Mouse (Mus musculus) megakaryocyte, adult 5-6 weeks (primary cell): ENCODE measurements around the gene Hmx2. TPM values are rescaled to one million over a fixed set of nuclear protein-coding genes. Genes with fewer than 3 reads are reported as not detected.
A peak's percentile ranks its signal among the peaks of the same experiment; 100 is the strongest.

ENCODE experiments used
- ATAC-seq: 2 replicates; pipeline ENCODE4 v1.8.0; 2016; ENCODE audit warnings: mild to moderate bottlenecking, inconsistent platforms; ENCODE audit not compliant: poor library complexity, severe bottlenecking
- total RNA-seq, 2 experiments: library from RNA; stranded (forward) in 1 of 2; stranded (reverse) in 1 of 2; fragments of 153-499, 151-499 nt in 1 of 2; fragments of 221-1000, 200-1000 nt in 1 of 2; gene quantifications; 2 replicates each; pipeline versions ENCODE4 v1.2.3 to v1.2.4; 2015 to 2017

The Hmx2 gene
- total RNA-seq (2015): 0.18 TPM in 1 of 2 replicates, not detected in the other
- 0.33 TPM in 1 of 2 replicates, not detected in the other for total RNA-seq (2017)

DNA sequence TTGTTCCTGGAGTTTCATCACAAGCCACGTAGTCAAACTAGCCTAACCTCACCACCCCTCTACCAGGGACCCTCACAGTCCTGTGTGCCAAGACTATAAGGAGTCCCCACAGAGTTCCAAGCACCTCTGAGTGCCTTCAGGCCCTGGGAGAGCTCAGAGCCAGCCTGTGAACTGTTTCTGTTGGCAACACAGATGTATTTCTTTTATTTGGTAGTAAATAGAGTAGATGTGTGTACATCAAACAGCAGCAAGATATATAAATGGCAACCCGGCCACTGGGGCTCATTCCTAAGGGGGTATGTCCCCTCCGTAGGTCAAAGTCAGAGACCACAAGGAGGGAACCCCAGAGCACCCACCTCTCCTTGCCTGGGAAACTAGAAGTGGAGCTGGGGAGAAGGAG, at the start of gene Hmx2:
TSS of gene Hmx2 (plus strand) at position 301 of the 400 bp plus-strand sequence.
- ATAC-seq: no peak

DNA sequence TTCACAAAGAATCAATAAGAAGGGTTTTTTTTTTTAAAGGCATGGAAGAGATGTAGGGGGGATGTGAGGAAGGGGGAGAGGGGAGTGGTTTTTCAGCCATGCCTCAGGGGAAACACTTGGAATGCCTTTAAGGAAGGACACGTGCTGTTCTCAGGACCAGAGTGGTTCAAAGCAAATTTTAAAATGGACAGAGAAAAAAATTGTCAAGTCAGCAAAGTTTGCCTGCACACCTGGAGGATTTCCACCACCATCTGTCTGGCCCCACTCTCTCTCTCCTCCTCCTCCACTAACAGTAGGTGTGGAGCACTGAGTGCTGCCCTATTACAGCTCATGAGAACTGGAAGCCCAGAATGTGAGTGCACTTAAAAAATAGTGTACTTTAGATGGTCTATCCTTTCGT, 44.8 kb upstream of the Hmx2 start:
- ATAC-seq: no peak

DNA sequence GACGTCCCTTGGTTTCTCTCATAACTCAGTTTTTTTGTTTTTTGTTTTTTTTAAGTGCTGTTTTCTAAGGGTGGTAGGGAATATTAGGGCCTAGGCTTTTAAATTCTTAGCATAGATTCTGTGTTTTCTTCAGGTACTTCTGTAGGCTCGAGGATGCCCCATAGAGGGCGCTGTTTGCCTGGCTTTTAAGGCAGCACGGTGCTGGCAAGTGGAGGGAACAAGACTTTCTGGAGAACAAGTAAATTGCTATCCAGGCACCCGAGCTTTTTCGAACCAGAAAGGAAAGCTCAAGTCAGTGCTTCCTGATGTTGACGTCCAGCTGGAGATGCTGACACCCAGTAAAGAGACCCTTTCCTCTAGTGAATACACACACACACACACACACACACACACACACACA, 8.6 kb upstream of the Hmx2 start:
- ATAC-seq: peak; percentile 87

DNA sequence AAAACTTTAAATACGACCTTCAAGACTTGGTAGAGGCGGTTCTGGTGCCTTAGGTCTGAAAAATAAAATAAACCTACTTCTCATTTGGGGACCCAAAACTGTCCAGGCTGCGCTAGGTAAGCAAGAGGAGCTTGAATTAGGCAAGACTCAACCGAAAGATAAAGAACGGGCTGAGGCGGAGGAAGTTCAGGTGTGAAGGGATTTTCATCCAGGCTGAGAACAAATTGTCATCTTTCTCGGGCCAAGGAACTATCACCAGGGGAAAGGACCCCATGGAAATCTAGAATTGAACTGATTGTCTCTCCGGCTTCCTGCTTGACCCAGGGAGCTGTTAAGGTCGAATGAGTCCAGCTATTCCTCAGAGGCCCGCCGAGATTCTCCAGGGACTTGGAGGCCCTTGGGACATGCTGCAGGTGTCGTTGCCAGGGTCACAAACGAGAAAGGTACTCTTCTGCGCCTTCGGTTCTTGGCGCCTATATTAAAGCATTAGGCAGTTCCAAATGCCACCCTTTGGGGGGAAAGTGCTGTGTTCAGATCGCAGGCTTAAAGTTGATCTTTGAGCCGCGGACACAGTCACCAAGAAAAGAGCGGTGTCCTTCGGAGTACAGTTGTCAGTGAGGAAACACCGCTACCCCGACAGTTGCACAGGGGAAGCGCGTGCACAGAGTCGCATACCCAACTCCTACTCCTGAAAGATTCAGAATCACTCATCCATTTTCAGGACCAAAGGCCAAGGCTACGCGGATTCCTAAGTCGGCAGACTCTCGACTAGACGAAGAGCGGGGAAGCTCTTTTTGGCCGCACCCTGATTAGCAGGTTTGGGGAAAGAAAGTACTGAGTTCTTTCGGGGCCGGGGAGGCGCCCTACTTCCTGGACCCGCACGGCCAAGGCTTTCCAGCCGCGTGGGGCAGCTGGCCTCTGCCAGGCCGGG, 7.1 kb upstream of the Hmx2 start:
- ATAC-seq: no peak

DNA sequence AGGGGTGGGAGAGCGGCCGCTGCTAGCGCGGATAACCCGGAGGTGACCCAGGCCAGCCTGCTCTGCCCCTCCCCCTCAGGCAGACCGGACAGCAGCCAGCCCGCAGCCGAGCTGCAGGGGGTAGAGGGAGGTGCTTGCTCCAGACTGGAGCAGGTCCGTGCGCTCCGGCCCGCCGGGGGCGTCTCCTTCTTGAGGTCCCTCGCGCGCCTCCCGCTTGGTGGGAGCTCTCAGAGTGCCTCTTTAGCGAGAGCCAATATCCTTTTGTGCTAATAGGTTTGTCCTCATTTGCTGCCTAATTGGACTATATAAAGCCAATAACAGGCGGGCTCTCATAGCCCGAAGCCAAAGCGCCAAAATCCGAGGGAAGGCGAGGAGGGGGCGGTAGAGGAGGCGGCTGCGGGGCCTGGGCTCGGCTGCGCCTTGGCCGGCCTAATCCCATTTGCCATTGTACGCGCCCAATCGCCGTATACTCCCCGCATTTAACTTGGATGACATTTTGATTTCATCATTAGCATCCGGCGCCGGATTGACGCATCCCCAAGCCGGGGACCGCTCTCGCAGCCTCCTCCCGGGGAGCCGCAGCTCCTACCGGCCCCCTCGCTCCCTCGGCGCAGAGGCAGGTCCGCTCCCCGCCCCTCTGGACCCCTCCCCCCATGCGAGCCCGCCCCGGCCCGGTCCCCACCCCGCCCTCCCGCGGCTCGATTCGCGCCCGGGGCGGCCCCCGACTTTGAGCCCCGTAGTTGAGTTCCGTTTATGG, 6.3 kb upstream of the Hmx2 start, which contains the start of gene Hmx3:
TSS of gene Hmx3 (plus strand) at position 753 of the 757 bp plus-strand sequence.
- no peak for ATAC-seq

DNA sequence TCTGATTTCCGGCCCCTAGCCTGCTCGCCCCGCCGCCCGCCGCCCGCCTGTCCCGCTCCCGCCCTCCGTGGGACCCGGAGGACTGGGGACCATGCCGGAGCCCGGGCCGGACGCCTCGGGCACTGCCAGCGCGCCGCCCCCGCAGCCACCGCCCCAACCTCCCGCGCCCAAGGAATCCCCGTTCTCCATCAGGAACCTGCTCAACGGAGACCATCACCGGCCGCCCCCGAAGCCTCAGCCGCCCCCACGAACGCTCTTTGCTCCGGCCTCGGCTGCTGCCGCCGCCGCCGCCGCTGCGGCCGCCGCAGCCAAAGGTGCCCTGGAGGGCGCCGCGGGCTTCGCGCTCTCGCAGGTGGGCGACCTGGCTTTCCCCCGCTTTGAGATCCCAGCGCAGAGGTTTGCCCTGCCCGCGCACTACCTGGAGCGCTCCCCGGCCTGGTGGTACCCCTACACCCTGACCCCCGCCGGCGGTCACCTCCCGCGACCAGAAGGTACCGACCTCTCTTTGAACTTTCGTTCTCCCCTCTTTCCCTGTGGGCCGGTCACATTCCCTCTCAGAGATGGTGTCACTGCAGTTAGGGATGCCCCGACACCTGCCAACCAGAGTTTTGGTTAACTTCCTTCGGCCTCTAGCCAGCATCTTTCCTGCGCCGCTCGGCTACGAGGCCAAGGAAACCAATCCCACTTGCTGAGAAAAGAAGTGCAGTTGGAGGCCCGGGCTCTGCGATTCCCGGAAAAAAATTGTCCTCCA, 5.5 kb upstream of the Hmx2 start:
- ATAC-seq: no peak

DNA sequence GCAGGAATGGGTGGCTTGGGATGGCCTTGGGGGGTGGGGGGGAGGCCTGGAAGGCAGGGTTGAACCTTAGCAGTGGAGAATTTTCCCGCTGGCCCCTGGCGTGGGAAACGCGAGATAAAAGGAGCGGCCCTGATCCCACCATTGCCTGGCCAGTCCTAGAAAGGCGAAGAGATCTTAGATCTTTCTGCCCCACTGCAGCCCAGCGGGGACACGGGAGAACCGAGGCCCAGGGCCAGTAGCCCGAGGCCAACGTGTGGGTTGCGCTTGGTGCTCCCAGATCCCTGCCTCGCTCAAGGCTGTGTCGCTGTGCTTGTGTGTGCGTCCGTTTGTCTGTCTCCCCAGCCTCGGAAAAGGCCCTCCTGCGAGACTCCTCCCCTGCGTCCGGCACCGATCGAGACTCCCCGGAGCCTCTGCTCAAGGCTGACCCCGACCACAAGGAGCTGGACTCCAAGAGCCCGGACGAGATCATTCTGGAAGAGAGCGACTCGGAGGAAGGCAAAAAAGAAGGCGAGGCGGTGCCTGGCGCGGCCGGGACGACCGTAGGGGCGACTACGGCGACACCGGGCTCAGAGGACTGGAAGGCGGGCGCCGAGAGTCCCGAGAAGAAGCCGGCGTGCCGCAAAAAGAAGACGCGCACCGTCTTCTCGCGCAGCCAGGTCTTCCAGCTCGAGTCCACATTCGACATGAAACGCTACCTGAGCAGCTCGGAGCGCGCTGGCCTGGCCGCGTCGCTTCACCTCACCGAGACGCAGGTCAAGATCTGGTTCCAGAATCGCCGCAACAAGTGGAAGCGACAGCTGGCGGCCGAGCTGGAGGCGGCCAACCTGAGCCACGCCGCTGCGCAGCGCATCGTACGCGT, 4.7 kb upstream of the Hmx2 start:
- ATAC-seq: no peak

DNA sequence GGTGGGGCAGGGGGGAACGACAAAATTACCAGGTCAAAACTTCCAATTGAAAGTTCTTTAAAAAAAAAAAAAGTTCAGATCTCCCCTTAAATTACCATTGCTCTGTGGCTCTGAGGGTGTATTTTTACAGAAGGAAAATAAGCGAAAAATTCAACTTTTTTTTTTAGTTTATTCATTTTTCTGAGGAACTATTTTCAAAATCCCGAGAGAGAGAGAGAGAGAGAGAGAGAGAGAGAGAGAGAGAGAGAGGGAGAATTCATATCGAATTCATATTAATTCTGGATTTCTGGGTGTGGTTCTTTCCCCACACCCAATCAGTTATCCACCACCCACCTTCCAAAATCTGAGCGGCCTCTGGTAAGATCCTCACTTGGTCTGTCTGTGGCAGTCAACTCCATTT, 3.7 kb upstream of the Hmx2 start:
- no peak for ATAC-seq

DNA sequence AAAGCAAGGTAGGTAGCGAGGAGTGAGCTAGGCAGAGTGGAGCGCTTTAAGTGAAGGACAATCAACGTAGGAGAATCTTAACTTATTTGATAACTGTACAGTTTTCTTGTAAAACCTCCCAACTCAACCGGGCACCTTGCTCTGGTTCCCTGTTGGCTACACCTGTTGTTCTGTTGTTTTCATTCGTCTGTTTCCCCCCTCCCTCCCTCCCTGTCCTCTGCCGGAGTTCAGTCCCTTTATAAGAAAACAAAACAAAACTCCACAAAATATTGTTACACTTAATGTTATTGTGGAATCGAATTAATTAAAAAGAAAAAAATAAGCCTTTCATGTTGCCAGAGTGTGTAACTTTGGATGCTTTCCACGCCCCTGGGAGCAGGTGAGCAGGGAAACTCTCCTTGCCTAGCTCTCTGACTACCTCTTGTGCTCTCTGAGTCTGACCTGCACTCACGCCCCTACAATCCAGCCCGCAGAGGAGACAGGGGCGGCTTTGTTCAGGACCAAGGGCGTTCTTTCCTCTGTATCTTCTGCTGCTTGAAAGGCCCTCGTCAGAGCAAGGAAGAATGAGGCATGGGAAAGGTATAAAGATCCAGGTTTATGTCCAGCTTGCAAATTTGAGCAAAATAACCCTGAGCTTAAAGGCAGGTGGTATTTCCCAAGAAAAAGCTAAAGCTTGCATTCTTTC, 2.7 kb upstream of the Hmx2 start:
- ATAC-seq: no peak

DNA sequence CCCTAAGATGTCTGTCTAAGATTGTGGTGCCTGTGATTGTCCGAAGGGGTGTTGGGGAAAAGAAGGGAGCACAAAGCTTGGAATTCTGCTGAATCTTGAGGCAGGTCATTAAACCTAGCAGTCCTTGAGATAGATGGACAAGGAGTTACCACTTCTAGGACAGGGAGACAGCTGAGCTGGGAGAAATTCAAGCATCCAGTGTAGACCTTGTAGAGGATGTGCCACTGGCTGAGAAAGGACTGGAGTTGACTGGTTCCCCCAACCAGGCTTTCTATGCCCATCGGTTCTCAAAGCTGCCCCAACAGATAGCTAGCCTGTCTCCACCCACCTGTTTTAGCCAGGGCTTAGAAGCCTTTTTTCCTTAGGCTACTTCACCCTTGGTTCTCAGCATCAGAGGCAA, 2.1 kb upstream of the Hmx2 start:
- ATAC-seq: no peak

DNA sequence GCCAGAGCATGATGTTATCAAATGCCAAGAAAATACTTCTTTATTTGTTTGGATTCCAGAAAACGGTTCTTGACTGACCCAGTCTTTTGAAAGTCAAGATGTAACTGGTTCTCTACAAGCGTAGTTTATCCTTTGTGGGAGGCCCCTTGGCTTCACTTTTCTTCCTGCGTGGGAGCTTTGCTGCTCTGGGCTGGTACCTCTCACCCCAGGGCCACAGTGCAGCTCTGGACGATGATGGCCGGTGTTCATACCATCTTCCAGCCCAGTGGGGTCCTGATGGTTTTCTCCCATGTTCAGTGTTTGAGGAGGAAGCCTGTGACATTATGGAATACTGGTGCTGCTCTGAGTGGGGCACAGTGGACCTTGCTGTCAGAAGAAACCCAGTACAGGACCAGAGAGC, 1.1 kb upstream of the Hmx2 start:
- no peak for ATAC-seq

DNA sequence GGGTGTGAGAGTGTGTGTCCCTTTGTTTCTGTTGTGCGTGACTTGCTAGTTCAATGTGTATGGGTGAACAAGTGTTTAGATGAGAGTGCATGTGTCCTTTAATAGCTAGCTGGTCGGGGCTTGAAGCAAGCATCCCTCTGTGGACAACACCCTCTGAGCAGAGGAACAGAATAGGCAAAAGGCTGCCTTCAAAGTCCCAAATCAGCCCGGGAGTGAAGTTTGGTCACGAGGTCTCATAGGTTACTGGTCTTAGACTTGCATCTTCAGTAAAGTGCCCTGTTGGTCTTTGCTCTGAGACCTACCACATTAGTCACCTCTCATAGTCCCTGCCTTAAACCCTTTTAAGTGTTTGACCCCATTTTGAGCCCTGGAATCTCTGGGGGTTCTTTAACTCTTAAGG, 2.9 kb downstream of the Hmx2 start:
- no peak for ATAC-seq

DNA sequence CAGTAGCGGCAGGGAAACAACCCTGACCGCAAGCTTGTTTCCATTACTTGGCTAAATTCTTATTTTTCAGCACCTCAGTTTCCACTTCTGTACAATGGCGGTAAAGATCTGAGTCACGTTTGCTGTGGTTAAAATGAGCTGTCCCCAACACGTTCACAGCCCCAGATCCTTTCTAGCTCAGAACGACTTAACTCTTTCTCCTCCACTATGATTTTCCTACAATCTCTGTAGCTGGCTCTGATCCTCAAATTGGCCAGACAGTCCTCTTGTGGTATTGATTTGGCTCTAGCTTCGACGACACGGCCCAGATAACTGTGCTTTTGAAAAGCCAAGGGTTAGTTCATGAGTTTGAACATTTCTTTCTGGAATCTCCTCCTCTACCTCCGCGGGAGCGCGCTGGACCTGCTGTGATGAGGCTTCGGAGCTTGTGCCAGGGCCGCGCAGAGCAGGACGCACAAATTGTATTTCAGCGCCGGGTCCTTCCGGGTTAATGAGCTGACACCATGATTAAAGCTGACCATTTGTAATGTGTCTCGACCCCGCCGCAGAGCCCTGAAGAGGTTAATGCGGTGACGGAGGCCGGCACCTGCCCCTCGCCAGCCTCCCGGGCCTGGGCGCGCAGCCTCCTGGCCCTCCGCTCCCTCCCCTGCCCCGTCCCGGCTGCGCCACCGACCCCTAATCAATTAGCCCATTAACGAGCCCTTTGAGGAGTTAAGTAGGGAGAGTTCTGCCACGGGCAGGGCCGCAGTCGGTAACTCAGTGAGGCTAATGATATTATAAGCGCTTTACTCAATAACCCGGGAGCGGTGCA, 3.6 kb downstream of the Hmx2 start:
- ATAC-seq: no peak

DNA sequence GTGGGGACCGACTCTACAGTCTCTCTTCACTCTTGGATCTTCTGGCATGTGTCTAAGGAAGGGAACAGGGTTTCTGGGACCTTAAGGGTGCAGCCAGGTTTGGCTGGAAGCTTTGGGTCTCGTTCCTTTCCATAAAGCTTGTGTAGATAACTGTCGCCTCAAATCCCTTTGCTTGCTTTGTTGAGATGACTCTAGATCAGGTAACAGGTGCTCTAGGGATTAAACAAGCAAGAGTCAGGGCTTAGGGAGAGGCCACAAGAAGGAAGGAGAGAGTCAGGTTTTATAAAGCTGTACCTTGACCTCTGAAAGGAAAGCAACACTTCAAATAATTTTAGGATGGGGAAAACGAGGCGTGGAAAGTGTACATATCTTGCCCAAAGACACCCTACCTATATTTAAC, 4.2 kb downstream of the Hmx2 start:
- ATAC-seq: no peak

DNA sequence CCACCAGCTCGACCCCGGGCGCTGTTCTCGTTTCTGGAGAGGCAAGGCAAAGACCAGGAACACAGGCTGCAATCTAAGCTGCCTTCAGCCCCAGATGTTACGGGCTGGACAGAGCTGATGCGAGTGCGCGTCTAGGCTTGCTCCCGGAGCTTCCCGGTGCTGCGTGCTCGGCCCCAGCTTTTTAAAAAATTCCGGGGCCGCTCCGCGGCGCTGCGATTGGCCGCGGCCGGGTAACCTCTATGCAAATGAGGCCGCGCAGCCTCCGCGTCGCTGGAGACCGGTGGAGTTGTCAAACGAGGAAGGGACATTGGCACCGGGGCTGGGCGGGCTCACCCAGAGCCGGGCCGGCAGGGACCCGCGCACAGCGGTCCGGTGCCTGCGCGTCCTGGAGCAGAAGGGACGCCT, 5.2 kb downstream of the Hmx2 start:
- ATAC-seq: peak; percentile 70

DNA sequence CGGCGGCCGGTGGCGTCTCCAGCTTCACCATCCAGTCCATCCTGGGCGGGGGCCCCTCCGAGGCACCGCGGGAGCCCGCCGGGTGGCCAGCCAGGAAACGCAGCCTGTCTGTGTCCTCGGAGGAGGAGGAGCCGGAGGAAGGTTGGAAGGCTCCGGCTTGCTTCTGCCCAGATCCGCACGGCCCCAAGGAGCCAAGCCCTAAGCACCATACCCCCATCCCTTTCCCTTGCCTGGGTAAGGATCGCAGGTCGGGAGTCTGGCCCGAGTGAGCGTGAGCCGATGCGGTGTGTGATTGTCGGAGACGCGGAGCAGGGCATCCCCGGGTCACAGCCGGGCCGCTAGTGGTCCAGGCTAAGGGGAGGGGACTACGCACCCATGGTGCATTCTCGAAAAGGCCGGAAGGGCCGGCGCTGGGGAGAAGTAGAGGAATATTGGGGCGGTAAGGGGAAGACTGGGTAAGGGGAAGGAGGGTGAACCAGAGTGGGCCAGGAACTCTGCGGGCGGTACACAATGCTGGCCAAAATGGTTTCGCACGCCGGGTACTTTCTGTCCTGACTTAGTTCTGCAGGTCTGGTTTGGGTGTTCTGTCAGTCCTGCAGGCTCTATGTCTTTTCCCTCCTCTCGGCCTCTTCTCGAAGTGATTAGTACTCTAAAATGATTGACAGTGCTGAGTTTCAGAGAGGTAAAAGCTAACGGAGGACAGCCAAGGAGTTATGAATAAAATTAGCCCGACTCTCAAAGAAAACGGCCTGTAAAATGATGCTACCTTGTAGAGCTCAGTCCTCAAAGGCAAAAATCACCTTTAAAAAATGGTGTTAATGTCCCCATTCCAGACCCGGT, 6.0 kb downstream of the Hmx2 start:
- ATAC-seq: peak; percentile 31

DNA sequence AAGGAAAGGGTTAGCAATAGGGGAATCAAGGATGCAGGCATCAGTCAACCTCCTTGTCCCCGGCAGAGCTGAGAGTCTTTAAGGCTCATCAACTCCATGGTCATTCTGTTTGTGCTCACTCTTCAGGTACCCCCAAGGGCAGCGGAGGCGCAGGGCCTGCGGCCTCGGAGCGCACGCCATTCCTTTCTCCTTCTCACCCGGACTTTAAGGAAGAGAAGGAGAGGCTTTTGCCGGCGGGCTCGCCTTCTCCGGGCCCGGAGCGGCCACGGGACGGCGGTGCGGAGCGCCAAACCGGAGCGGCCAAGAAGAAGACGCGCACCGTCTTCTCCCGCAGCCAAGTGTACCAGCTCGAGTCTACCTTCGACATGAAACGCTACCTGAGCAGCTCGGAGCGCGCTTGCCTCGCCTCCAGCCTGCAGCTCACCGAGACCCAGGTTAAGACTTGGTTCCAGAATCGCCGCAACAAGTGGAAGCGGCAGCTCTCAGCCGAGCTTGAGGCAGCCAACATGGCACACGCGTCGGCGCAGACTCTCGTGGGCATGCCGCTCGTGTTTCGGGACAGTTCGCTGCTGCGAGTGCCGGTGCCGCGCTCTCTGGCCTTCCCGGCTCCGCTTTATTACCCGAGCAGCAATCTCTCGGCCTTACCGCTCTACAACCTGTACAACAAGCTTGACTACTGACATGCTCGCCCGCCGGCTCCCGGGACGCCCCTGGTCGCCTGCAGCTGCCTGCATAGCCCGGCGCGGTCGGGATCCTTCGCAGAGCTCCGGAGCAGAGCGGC, 6.9 kb downstream of the Hmx2 start:
- ATAC-seq: no peak
